Mouse (Mus musculus) megakaryocyte, embryonic 14.5 days (primary cell): ENCODE measurements around the gene Smim24.

Source experiments
- FLI1 ChIP-seq: IDR thresholded peaks from 2 replicates; pipeline ENCODE4 v1.6.1; 2012; ENCODE audit warnings: low read length, inconsistent platforms, mixed read lengths
- GATA1 ChIP-seq: IDR thresholded peaks from 3 replicates; pipeline ENCODE4 v1.6.1; 2012; ENCODE audit warnings: mixed read lengths, low read length, inconsistent platforms, borderline replicate concordance

DNA sequence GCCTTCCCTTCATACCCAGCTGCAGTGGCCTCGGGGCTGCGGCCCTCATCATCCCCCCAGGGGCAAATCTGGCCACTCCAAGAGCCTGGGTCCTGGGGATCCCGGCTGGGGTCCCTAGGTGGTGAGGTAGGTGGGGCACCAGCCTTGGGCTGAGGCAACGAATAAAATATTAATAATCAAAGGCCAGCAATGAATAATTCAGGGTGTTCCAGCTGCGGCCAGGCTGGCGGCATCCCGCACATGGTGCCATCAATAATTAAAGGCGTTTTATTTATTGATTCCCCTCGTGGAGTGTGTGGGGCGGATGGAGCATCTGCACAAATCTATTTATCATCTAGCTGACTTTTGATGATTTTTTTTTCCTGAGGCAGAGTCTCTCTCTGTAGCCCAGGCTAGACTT, 10.7 kb downstream of the Smim24 start:
- TF ChIP-seq GATA1, result no peak
- TF ChIP-seq FLI1, result no peak
